Mouse (Mus musculus) urinary bladder, postnatal 4 days (tissue): Measurements from ENCODE around the gene Ntrk2.

Experiments used
- DNase-seq, 2 experiments: peaks; one replicate each; pipeline ENCODE4 v3.0.0; 2021 to 2022; ENCODE audit warnings: low spot score in 2 of 2

The Ntrk2 gene

GRCm38 (mm10) chr13:58965826-58966225, 159.5 kb downstream of the Ntrk2 start:
- DNase-seq: no peak

DNA sequence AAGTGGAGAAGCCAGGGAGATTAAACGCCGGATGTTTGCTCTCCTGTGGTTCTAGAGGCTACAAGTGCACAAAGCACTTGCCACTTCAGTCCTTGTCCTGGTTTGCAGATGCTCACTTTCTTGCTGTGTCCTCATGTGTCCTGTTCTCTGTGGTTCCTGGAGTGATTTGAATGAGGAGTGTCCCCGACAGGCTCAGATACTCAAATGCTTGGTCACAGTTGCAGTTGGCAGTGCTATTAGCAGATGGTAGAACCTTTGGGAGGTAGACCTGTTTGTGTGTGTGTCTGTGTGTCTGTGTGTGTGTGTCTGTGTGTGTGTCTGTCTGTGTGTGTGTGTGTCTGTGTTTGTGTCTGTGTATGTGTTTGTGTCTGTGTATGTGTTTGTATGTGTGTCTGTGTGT, 160.1 kb downstream of the Ntrk2 start:
- DNase-seq: no peak

GRCm38 (mm10) chr13:58968168-58968567, 161.8 kb downstream of the Ntrk2 start:
- DNase-seq: no peak

- DNase-seq: no peak
Observed at GRCm38 (mm10) chr13:58971449-58971903, 165.1 kb downstream of the Ntrk2 start.

- no peak for DNase-seq
Observed at GRCm38 (mm10) chr13:58972511-58972910, 166.1 kb downstream of the Ntrk2 start.

DNA sequence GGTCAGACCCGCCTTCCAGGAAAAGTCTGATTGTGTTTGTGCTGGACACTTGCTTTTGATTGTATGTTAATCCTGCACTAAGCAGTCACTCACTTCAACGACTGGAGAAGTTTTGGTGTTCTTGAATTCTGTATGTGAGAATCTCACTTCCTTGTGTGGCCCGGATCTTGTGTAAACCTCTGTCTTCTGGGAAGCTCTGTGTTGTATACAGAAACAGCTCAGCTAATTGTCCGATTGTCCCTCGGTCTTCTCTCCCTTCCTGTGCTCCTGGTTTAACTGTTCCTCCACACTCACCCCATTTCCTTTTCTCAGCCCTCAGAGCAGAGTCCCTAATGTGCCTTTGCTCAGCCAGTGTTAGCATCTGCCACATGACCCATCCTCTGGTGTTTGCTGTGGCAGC, 190.1 kb downstream of the Ntrk2 start:
- no peak for DNase-seq

GRCm38 (mm10) chr13:58997763-58998162, 191.4 kb downstream of the Ntrk2 start:
- no peak for DNase-seq

DNA sequence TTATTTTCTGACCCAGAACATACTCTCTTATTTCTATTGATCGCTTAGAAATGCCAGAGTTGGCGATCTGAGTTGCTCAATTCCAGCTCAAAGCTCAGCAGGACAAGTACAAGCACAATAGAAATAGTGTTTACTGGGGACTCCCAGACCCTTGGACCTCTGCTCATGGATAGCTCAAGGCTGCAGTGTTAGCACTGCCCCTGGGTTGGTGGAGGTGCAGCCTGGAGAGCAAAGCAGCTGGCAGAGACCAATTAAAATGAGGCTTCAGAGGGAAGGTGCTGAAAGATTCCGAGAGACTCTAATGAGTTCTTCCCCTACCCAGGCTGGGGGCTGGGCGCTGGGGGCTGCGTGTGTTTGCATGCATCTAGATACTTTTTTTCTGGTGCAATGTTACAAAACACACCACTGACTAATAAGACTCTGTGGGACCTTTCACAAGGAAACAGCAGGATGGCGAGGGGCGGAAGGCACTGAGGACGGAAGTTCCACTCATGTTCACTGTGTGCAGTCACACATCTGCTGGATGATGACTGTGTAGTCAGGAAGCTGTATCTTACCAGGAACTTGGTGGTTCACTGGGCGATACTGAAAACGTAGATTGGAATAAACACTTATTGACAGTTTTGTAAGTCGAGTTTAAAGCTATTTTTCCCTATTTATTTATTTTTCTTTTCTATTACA, 193.1 kb downstream of the Ntrk2 start:
- no peak for DNase-seq

DNA sequence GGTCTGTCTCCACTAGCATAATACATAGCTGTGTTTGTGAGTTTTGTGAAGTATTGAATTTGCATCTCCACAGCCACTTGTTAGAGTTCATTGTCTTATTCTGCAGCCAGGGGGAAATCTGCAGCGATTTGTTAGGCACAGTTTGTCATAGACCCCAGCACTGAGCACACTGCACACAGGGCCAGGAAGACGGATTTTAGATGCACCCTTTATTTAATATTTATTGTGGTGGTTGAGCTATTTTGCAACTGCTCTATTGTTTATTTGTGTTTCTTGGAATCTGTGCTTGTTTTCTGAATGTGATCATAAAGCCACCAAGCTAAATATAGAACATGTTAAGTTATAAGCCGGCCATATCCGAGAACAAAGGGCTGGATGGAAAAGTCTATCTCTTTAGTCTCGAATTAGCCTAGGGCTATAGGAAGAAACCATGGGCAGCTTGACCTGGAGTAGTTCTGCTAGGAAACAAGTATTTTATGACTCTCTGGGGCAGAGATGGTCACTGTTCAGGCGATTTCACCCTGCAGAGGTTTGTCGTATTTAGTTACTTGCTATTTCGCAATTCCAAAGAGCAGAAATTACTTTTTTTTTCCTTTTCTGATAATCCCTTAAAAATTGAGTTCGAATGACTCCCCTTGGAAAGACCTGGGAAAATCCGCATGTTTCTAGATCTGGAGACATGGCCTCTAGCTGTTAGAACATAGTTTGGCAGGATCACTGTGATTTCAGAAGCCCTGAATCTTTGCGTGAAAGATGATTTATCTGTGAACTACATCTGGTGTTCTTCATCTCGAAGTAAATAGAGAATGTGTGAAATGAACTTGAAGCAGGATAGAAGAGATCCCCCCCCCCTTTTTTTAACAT, 196.8 kb downstream of the Ntrk2 start:
- DNase-seq: no peak

- no peak for DNase-seq
Observed at GRCm38 (mm10) chr13:59003807-59004173, 197.4 kb downstream of the Ntrk2 start.

DNA sequence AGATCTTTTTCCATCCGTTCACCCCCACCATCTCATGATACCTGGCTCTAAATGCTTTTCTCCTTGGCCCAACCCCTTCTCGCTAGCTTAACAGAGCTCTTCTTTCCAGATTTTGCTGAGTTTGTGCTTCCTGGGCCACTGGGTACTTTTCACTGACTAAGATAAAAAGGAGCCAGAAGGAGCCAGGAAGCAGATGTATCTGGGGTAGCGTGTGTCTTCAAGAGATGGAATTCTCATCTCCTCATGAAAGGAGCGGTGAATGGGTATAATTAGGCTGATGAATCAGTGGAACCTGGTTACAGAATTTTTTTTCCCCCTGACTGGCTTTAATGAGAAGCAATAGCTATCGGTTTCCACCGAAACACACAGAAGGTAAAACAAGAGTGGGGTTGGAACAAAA, 198.2 kb downstream of the Ntrk2 start:
- no peak for DNase-seq

DNA sequence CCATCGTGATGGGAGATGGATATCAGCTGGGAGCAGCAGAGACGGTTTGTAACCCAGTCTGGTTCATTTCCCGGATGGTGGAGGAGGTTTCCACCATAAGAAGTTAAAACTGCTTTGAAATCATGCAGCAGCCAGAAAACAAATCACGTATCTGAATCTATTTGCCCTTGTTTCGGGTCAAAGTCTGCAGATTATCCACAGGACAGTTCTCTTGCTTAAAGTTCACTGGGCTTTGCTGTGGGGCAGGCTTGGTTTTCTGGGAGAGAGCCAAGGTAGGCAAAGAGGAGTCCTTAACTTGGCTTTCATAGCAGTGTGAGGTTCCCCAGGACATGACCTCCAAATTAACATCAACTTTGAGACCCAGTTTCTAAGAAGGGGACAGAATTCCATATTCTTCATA, 203.5 kb downstream of the Ntrk2 start:
- no peak for DNase-seq

- DNase-seq: no peak
Observed at GRCm38 (mm10) chr13:59010893-59011529, 204.6 kb downstream of the Ntrk2 start.

GRCm38 (mm10) chr13:59011530-59011903, 205.1 kb downstream of the Ntrk2 start:
- peak; percentile 61 to 73 for DNase-seq

- no peak for DNase-seq
Observed at GRCm38 (mm10) chr13:59015360-59015759, 209.0 kb downstream of the Ntrk2 start.

GRCm38 (mm10) chr13:59017121-59017520, 210.8 kb downstream of the Ntrk2 start:
- no peak for DNase-seq

DNA sequence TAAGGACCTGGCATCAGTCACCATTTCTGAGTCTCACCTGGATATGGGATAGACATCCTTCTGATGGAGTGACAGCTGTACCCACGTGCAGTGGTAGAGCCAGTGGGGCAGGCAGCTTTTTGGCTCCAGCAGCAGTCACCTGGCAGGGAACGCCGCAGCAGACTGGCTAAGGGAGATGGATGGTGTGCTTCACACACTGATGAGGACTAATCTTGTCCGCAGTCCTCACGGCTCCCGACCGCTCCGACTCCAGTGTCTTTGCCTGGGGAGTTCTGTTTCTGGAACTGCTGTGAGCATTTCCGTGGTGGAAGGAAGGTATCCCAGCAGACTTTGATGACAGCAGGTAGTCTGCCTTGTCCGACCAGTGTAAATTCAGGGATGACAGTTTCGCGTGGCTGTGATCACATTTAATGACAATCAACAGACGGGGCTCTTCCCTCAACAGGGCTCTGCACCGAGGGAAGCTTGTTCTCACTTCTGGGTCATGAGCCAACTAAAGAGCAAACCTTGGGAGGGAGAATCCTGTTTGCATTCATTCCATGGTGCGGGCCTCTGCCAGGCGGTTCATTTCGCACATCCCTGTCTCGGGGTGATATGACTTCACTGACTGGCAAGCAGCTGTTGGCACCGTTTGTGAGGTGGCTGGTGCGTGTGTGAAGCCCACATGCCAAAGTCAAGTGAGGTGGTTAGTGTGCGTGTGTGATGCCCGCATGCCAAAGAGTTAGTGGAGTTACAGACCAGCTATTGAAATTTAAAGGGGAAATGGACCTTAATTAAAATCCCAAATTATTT, 216.1 kb downstream of the Ntrk2 start:
- DNase-seq: no peak

DNA sequence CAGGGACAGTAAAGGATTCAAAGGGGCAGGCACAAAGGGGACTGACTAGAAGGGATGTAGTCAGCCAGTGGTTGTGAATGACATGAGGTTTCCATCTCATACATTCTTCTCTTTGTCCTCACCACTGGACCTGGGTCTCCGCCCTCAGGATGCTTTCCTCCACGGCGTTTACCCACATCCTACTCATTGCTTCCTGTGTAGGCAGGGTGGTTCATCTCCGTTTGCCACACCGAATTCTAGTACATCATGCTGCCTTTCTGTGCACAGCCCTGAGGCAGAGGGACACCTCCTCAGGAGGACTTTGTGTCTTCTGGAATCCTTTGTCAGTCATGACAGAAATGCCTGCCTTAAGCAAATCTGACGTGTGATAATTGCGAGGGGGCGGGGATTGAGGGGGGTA, 219.3 kb downstream of the Ntrk2 start:
- no peak for DNase-seq

- no peak for DNase-seq
Observed at GRCm38 (mm10) chr13:59027436-59027835, 221.1 kb downstream of the Ntrk2 start.

- DNase-seq: no peak
Observed at GRCm38 (mm10) chr13:59028546-59028945, 222.2 kb downstream of the Ntrk2 start.

DNA sequence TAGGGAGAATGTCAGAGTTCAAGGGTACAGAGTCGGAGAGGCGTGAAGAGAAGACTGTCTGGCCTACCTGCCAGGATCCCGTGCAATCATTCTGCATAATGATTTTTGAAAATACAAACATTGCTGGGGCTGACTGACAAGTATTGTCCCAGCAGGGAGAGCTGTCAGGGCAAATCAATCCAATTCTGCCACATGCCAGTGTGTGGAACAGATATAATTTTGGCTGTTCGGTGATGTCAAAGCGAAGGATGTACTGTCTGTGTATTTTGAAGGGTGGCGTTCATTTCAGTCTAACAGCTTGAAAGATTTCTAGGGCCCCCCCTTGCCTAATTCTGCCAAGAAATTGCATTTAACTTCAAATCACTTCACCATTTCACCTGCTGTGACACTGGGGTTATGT, 224.2 kb downstream of the Ntrk2 start:
- no peak for DNase-seq
